Mouse (Mus musculus): ENCODE results near the gene Knop1. TPM values are rescaled to one million over a fixed set of nuclear protein-coding genes. Genes with fewer than 3 reads are reported as not detected.

Gene Knop1
- polyA plus RNA-seq, 1 experiment from 2014 or later = 122 TPM

DNA sequence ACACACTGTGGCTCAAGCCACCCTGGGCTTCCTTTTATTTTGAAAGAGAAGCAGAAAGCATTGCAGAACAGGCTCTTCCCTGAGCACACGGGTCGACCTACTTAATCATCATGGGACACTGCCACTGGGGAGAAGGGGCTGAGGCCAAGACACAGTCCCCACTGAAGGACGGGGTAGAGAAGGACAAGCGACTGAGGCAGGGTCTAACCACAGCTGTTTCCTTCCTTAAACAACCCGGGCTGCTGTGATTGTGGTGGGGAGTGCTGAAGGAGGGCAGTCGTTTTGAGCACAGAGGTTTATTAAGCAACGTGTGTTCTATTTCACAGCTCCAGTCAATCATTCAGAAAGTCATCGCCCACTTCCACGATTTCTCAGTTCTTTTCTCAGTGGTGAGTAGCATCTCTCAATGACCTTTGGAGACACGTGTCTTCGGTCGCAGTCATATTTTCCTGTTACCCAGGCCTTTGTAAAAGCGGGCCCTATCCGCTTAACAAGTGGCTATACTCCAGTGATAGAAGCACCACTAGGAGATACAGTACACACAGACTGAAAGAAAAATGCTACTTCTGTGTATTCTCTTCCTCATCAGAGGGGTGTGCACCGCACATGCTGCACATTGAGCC lies 55.8 kb downstream of the Knop1 start:
- Histone ChIP-seq H3K4me3 (ENCODE audit: low read depth, low read length) (no peak overlapping the region), H3K4me1 (ENCODE audit: control insufficient read depth, insufficient read depth, low read length) (no peaks in the 10 kb centered on the region), H3K36me3 (replicated peaks; ENCODE audit: control insufficient read depth, insufficient read depth, low read depth, low read length) (no peaks in the 10 kb centered on the region; the same call in 1 of the 2 replicates), H3K27ac (replicated peaks; ENCODE audit: low read depth, low read length) (no peak overlapping the region), H3K9me3 (replicated peaks; ENCODE audit: control insufficient read depth, low read length) (no peaks in the 10 kb centered on the region), H3K9ac (replicated peaks; ENCODE audit: low read length) (no peak overlapping the region), H3K4me2 (ENCODE audit: low read depth, low read length) (no peak overlapping the region), H3K27me3 (ENCODE audit: control insufficient read depth, insufficient read depth, low read length) (no peaks in the 10 kb centered on the region)
- ATAC-seq (replicated peaks; ENCODE audit: insufficient number of reproducible peaks, low FRiP score, low TSS enrichment, low read depth) (no peak), DNase-seq (ENCODE audit: low spot score) (no peak)
- 88% methylated on average over 15 of the region's 15 CpGs for WGBS

DNA sequence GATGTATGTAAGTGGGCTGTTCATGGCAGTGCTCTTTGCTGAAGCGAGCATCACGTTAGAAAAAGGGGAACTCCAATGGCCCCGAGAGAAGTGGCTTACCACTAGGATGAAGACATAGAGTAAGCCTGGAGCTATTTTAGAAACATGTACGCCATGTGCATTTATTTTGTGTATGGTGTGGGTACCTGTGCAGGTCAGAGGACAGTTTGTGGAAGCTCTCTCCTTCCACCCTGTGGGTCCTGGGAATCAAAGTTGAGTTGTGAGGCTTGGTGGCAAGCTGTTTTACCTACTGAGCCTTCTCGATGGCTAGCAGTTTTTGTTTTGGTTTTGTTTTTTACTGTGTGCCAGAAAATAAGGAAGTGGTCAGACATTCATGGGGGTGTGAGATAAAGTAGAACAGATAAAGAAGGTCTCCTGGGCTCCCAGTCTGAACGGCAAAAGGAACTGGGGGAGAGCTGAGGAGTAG lies 57.9 kb downstream of the Knop1 start:
- DNase-seq (ENCODE audit: low spot score) (no peak), ATAC-seq (replicated peaks; ENCODE audit: insufficient number of reproducible peaks, low FRiP score, low TSS enrichment, low read depth) (no peak)
- H3K27me3 ChIP-seq (ENCODE audit: control insufficient read depth, insufficient read depth, low read length) = no peaks in the 10 kb centered on the region
- no peaks in the 10 kb centered on the region for H3K9me3 ChIP-seq (replicated peaks; ENCODE audit: control insufficient read depth, low read length)
- no peak overlapping the region for H3K27ac ChIP-seq (replicated peaks; ENCODE audit: low read depth, low read length)
- no peak overlapping the region for H3K9ac ChIP-seq (replicated peaks; ENCODE audit: low read length)
- H3K36me3 ChIP-seq (replicated peaks; ENCODE audit: control insufficient read depth, insufficient read depth, low read depth, low read length) = no peaks in the 10 kb centered on the region; the same call in none of the 2 replicates
- H3K4me1 ChIP-seq (ENCODE audit: control insufficient read depth, insufficient read depth, low read length) = no peaks in the 10 kb centered on the region
- no peak overlapping the region for H3K4me3 ChIP-seq (ENCODE audit: low read depth, low read length)
- H3K4me2 ChIP-seq (ENCODE audit: low read depth, low read length) = no peak overlapping the region
- 87% methylated on average over 6 of the region's 6 CpGs for WGBS

DNA sequence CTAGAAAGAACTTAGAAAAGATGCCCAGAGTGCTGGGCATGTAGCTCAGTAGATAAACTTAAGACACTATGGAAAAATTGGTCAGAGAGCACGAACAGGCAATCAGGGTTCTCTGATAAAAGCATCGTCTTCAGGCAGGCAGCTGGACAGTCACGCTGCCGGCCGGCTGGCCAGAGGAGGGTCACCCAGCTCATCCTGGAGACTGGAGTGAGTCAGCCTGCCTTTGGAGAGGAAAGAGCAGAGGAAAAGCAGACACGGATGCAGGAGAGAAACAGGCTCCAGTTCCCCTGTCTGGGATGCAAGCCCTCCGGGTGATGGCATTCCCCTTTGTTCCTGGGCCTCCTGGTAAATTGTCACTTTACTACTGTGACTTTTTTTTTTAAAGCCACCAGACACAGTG lies 58.5 kb downstream of the Knop1 start:
- H3K4me1 ChIP-seq (ENCODE audit: control insufficient read depth, insufficient read depth, low read length) = no peaks in the 10 kb centered on the region
- no peak overlapping the region for H3K4me3 ChIP-seq (ENCODE audit: low read depth, low read length)
- H3K9me3 ChIP-seq (replicated peaks; ENCODE audit: control insufficient read depth, low read length) = no peaks in the 10 kb centered on the region
- H3K27ac ChIP-seq (replicated peaks; ENCODE audit: low read depth, low read length) = no peak overlapping the region
- WGBS = 76% methylated on average over 7 of the region's 7 CpGs
- H3K27me3 ChIP-seq (ENCODE audit: control insufficient read depth, insufficient read depth, low read length) = no peaks in the 10 kb centered on the region
- H3K4me2 ChIP-seq (ENCODE audit: low read depth, low read length) = no peak overlapping the region
- ATAC-seq (replicated peaks; ENCODE audit: insufficient number of reproducible peaks, low FRiP score, low TSS enrichment, low read depth) (no peak), DNase-seq (ENCODE audit: low spot score) (no peak)
- no peaks in the 10 kb centered on the region; the same call in none of the 2 replicates for H3K36me3 ChIP-seq (replicated peaks; ENCODE audit: control insufficient read depth, insufficient read depth, low read depth, low read length)
- H3K9ac ChIP-seq (replicated peaks; ENCODE audit: low read length) = no peak overlapping the region

DNA sequence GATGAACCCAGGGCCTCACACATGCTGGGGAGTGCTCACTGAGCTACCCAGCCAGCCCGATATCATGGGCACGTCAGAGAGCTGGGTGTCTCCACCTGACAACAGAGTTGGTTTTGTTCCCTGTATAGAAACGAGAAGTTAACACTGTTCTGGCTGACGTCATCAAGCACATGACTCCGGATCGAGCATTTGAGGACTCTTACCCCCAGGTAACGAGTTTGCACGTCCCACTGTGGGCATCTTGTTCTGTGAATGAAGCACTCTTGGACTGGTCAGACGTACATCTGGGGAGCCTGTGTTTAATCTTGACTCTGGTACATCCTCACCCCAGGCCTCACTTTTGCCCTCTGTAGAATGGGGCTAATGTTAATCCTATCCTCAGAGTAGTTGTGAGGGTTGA lies 59.2 kb downstream of the Knop1 start:
- DNase-seq (ENCODE audit: low spot score) = no peak
- no peaks in the 10 kb centered on the region for H3K9me3 ChIP-seq (replicated peaks; ENCODE audit: control insufficient read depth, low read length)
- no peak overlapping the region for H3K27ac ChIP-seq (replicated peaks; ENCODE audit: low read depth, low read length)
- no peak overlapping the region for H3K4me3 ChIP-seq (ENCODE audit: low read depth, low read length)
- 93% methylated on average over 9 of the region's 9 CpGs for WGBS
- H3K27me3 ChIP-seq (ENCODE audit: control insufficient read depth, insufficient read depth, low read length) = no peaks in the 10 kb centered on the region
- no peak for ATAC-seq (replicated peaks; ENCODE audit: insufficient number of reproducible peaks, low FRiP score, low TSS enrichment, low read depth)
- H3K9ac ChIP-seq (replicated peaks; ENCODE audit: low read length) = no peak overlapping the region
- no peak overlapping the region for H3K4me2 ChIP-seq (ENCODE audit: low read depth, low read length)
- no peaks in the 10 kb centered on the region; the same call in none of the 2 replicates for H3K36me3 ChIP-seq (replicated peaks; ENCODE audit: control insufficient read depth, insufficient read depth, low read depth, low read length)
- H3K4me1 ChIP-seq (ENCODE audit: control insufficient read depth, insufficient read depth, low read length) = no peaks in the 10 kb centered on the region

- Histone ChIP-seq H3K27me3 (ENCODE audit: control insufficient read depth, insufficient read depth, low read length) (no peaks in the 10 kb centered on the region), H3K4me1 (ENCODE audit: control insufficient read depth, insufficient read depth, low read length) (no peaks in the 10 kb centered on the region), H3K36me3 (replicated peaks; ENCODE audit: control insufficient read depth, insufficient read depth, low read depth, low read length) (no peaks in the 10 kb centered on the region; the same call in none of the 2 replicates), H3K4me2 (ENCODE audit: low read depth, low read length) (no peak overlapping the region), H3K27ac (replicated peaks; ENCODE audit: low read depth, low read length) (no peak overlapping the region), H3K9me3 (replicated peaks; ENCODE audit: control insufficient read depth, low read length) (no peaks in the 10 kb centered on the region), H3K4me3 (ENCODE audit: low read depth, low read length) (no peak overlapping the region), H3K9ac (replicated peaks; ENCODE audit: low read length) (no peak overlapping the region)
- DNase-seq (ENCODE audit: low spot score) = no peak
- 95% methylated on average over 8 of the region's 8 CpGs for WGBS
- ATAC-seq (replicated peaks; ENCODE audit: insufficient number of reproducible peaks, low FRiP score, low TSS enrichment, low read depth) = no peak
These were observed 60.3 kb downstream of the Knop1 start for GRCm38 (mm10) chr7:118795779-118796178.

GRCm38 (mm10) chr7:118793899-118794298 lies 62.2 kb downstream of the Knop1 start:
- no peak for DNase-seq (ENCODE audit: low spot score)
- H3K4me1 ChIP-seq (ENCODE audit: control insufficient read depth, insufficient read depth, low read length) = no peaks in the 10 kb centered on the region
- no peak overlapping the region for H3K4me3 ChIP-seq (ENCODE audit: low read depth, low read length)
- H3K27me3 ChIP-seq (ENCODE audit: control insufficient read depth, insufficient read depth, low read length) = no peaks in the 10 kb centered on the region
- H3K9ac ChIP-seq (replicated peaks; ENCODE audit: low read length) = no peak overlapping the region
- 88% methylated on average over 8 of the region's 8 CpGs for WGBS
- no peaks in the 10 kb centered on the region; the same call in 1 of the 2 replicates for H3K36me3 ChIP-seq (replicated peaks; ENCODE audit: control insufficient read depth, insufficient read depth, low read depth, low read length)
- no peaks in the 10 kb centered on the region for H3K9me3 ChIP-seq (replicated peaks; ENCODE audit: control insufficient read depth, low read length)
- H3K4me2 ChIP-seq (ENCODE audit: low read depth, low read length) = no peak overlapping the region
- H3K27ac ChIP-seq (replicated peaks; ENCODE audit: low read depth, low read length) = no peak overlapping the region
- no peak for ATAC-seq (replicated peaks; ENCODE audit: insufficient number of reproducible peaks, low FRiP score, low TSS enrichment, low read depth)

Other genes with a start within 250 kb of the Knop1 start
- gene Gde1, start 150.5 kb downstream of the Knop1 start, polyA plus RNA-seq (2014; fragmentation: Nextera tagmentation; extraction: Ambion mirVana) = 81.1 and 87.4 TPM in 2 replicates
- 19.0 and 21.4 TPM in 2 replicates for gene Ccp110, start 143.7 kb downstream of the Knop1 start, polyA plus RNA-seq (2014; fragmentation: Nextera tagmentation; extraction: Ambion mirVana)
- gene Vps35l, start 116.0 kb downstream of the Knop1 start, polyA plus RNA-seq (2014; fragmentation: Nextera tagmentation; extraction: Ambion mirVana) = 76.3 and 79.5 TPM in 2 replicates
- 2.6 and 2.9 TPM in 2 replicates for gene Iqck, start 502 bp downstream of the Knop1 start, polyA plus RNA-seq (2014; fragmentation: Nextera tagmentation; extraction: Ambion mirVana)
- 12.3 and 13.2 TPM in 2 replicates for gene Gprc5b, start 139.0 kb upstream of the Knop1 start, polyA plus RNA-seq (2014; fragmentation: Nextera tagmentation; extraction: Ambion mirVana)

Measured in embryonic facial prominence, embryonic 11.5 days (tissue).